Mouse (Mus musculus): ENCODE data around the gene Thg1l.

- no peak for TF ChIP-seq POLR2A (IDR thresholded peaks at IDR 0.05; ENCODE audit: borderline replicate concordance, extremely low read depth, low read depth, low read length)
- no peak for TF ChIP-seq CTCF (IDR thresholded peaks at IDR 0.05; ENCODE audit: insufficient read depth, low read length)
Observed at GRCm38 (mm10) chr11:45918018-45918417, 37.3 kb downstream of the Thg1l start.

Data from lung, adult 2 months (tissue).